Mouse (Mus musculus): ENCODE data around the gene Lsm14b. TPM values are rescaled to one million over a fixed set of nuclear protein-coding genes. Genes with fewer than 3 reads are reported as not detected.
A peak's percentile ranks its signal among the peaks of the same experiment; 100 is the strongest.

Lsm14b gene
- total RNA-seq, 2 experiments from 2014 or later, result 43.7 to 45.0 TPM

- DNase-seq, result no peak
- intact Hi-C loops (cut with DNase I; ENCODE audit: low total_unique reads), result no loop called here
These were observed 13.4 kb upstream of the Lsm14b start for GRCm38 (mm10) chr2:180011370-180011769.

- no peak for DNase-seq
- intact Hi-C loops (cut with DNase I; ENCODE audit: low total_unique reads), result no loop called here
These were observed 11.1 kb upstream of the Lsm14b start for GRCm38 (mm10) chr2:180013686-180014085.

- no peak for DNase-seq
- intact Hi-C loops (cut with DNase I; ENCODE audit: low total_unique reads), result no loop called here
These were observed 7.2 kb upstream of the Lsm14b start for GRCm38 (mm10) chr2:180017632-180018031.

- intact Hi-C loops (cut with DNase I; ENCODE audit: low total_unique reads), result no loop called here
- DNase-seq, result no peak
These were observed 6.2 kb upstream of the Lsm14b start for GRCm38 (mm10) chr2:180018573-180018972.

- intact Hi-C loops (cut with DNase I; ENCODE audit: low total_unique reads), result loop anchor here (5.0 kb wide), 1 partner anchor 38 kb away; no protein-coding TSS in a partner anchor
- DNase-seq, result no peak
These were observed 4.6 kb upstream of the Lsm14b start for GRCm38 (mm10) chr2:180020091-180020661.

- intact Hi-C loops (cut with DNase I; ENCODE audit: low total_unique reads), result loop anchor here (5.0 kb wide), 1 partner anchor 39 kb away; no protein-coding TSS in a partner anchor
- DNase-seq, result no peak
These were observed 3.9 kb upstream of the Lsm14b start for GRCm38 (mm10) chr2:180020919-180021318.

GRCm38 (mm10) chr2:180022751-180023150, 2.0 kb upstream of the Lsm14b start:
- intact Hi-C loops (cut with DNase I; ENCODE audit: low total_unique reads), result loop anchor here (5.0 kb wide), 1 partner anchor 40 kb away; no protein-coding TSS in a partner anchor
- no peak for DNase-seq

GRCm38 (mm10) chr2:180025135-180025860, 511 bp downstream of the Lsm14b start:
- DNase-seq, result peak; percentile 54
- intact Hi-C loops (cut with DNase I; ENCODE audit: low total_unique reads), result no loop called here

GRCm38 (mm10) chr2:180025861-180026200, 1.0 kb downstream of the Lsm14b start:
- intact Hi-C loops (cut with DNase I; ENCODE audit: low total_unique reads), result no loop called here
- no peak for DNase-seq

GRCm38 (mm10) chr2:180027768-180028167, 3.0 kb downstream of the Lsm14b start:
- no peak for DNase-seq
- intact Hi-C loops (cut with DNase I; ENCODE audit: low total_unique reads), result no loop called here

GRCm38 (mm10) chr2:180031270-180031669, 6.5 kb downstream of the Lsm14b start:
- intact Hi-C loops (cut with DNase I; ENCODE audit: low total_unique reads), result no loop called here
- DNase-seq, result no peak

- no peak for DNase-seq
- intact Hi-C loops (cut with DNase I; ENCODE audit: low total_unique reads), result no loop called here
These were observed 8.1 kb downstream of the Lsm14b start for GRCm38 (mm10) chr2:180032925-180033324.

GRCm38 (mm10) chr2:180033956-180034355, 9.2 kb downstream of the Lsm14b start:
- DNase-seq, result no peak
- intact Hi-C loops (cut with DNase I; ENCODE audit: low total_unique reads), result no loop called here

- intact Hi-C loops (cut with DNase I; ENCODE audit: low total_unique reads), result no loop called here
- no peak for DNase-seq
These were observed 10.0 kb downstream of the Lsm14b start for GRCm38 (mm10) chr2:180034753-180035152.

- DNase-seq, result no peak
- intact Hi-C loops (cut with DNase I; ENCODE audit: low total_unique reads), result no loop called here
These were observed 15.6 kb downstream of the Lsm14b start for GRCm38 (mm10) chr2:180040406-180040805.

- DNase-seq, result peak; percentile 41
- intact Hi-C loops (cut with DNase I; ENCODE audit: low total_unique reads), result no loop called here
These were observed 16.9 kb downstream of the Lsm14b start for GRCm38 (mm10) chr2:180041577-180042255.

GRCm38 (mm10) chr2:180042256-180042857, 17.6 kb downstream of the Lsm14b start, which contains the start of the genes Psma7 and Ss18l1:
TSS of gene Psma7 (minus strand) at chr2:180042433.
TSS of gene Ss18l1 (plus strand) at chr2:180042509.
- peak; percentile 91 for DNase-seq
- intact Hi-C loops (cut with DNase I; ENCODE audit: low total_unique reads), result no loop called here

GRCm38 (mm10) chr2:180042858-180043515, 18.2 kb downstream of the Lsm14b start:
- intact Hi-C loops (cut with DNase I; ENCODE audit: low total_unique reads), result no loop called here
- peak; percentile 59 for DNase-seq

- DNase-seq, result no peak
- intact Hi-C loops (cut with DNase I; ENCODE audit: low total_unique reads), result no loop called here
These were observed 20.5 kb downstream of the Lsm14b start for GRCm38 (mm10) chr2:180045283-180045682.

- DNase-seq, result no peak
- intact Hi-C loops (cut with DNase I; ENCODE audit: low total_unique reads), result no loop called here
These were observed 22.8 kb downstream of the Lsm14b start for GRCm38 (mm10) chr2:180047580-180047979.

Measured in gastrocnemius, postnatal 14 days (tissue).